Mouse (Mus musculus): ENCODE results near the gene Fank1. TPM values are rescaled to one million over a fixed set of nuclear protein-coding genes. Genes with fewer than 3 reads are reported as not detected.
A peak's percentile ranks its signal among the peaks of the same experiment; 100 is the strongest.

The Fank1 gene
- polyA plus RNA-seq, 2 experiments, result 0.30 to 0.31 TPM

GRCm38 (mm10) chr7:133781991-133782390 lies 5.3 kb downstream of the Fank1 start:
- no peak overlapping the region for H3K4me2 ChIP-seq (replicated peaks; ENCODE audit: low read depth, low read length, severe bottlenecking)
- no peaks in the 10 kb centered on the region for H3K9me3 ChIP-seq (ENCODE audit: control insufficient read depth, low read length)
- 70% methylated on average over 6 of the region's 6 CpGs for WGBS
- no peaks in the 10 kb centered on the region for H3K36me3 ChIP-seq (ENCODE audit: control insufficient read depth, insufficient read depth, low read length)
- ATAC-seq (ENCODE audit: low FRiP score, low read depth) (no peak), DNase-seq (ENCODE audit: low spot score) (no peak)
- no peak overlapping the region for H3K4me3 ChIP-seq (replicated peaks; ENCODE audit: low read length)
- peaks cover 3% of the 10 kb centered on the region; the same call in 1 of the 2 replicates for H3K4me1 ChIP-seq (ENCODE audit: control insufficient read depth, insufficient read depth, low read length)
- H3K27ac ChIP-seq (replicated peaks; ENCODE audit: low read depth, low read length), result no peak overlapping the region
- TF ChIP-seq POLR2A (IDR thresholded peaks at IDR 0.05; ENCODE audit: borderline replicate concordance, extremely low read depth, insufficient read depth, insufficient read length), result no peak
- no peak overlapping the region for H3K9ac ChIP-seq (ENCODE audit: low read depth, low read length, severe bottlenecking)
- H3K27me3 ChIP-seq (ENCODE audit: control insufficient read depth, insufficient read depth, low read length), result no peaks in the 10 kb centered on the region

DNA sequence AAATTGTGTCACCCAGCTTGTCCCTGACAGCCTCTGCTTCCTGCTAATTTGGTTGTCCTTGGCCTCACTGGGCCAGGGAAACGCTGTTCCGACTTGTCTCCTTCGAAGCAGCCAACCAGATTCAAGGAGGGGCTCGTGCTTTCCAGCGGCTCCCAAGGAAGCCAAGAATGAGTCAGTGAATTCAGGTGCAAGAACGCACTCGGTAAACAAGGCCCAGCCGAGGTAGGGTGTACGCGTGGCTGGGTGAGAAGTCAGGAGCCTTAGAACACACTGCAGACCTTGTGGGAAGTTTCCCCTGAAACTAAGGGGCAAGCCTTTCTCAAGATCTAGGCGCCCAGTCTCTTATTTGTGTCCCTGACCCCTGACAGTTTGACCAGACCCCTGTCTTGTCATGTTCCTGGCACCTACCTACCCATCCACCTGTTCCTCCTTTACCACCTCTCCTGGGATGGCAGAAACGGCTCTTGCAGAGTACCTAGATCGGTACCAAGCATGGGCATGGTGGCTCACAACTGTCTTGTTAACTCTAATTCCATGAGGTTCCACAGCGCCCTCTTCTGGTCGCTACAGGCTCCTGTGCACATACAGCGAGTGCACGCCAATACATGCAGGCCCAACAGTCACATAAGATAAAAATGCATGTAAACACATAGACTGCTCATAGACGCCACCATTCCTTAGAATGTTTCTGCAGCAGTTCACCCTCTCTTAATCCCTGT lies 6.2 kb downstream of the Fank1 start, which contains the start of gene Dhx32:
TSS of gene Dhx32 (minus strand) at position 10 of the 719 bp plus-strand sequence.
- Histone ChIP-seq H3K4me2 (replicated peaks; ENCODE audit: low read depth, low read length, severe bottlenecking) (no peak within 1 kb of the TSS), H3K4me3 (replicated peaks; ENCODE audit: low read length) (no peak within 1 kb of the TSS), H3K9ac (ENCODE audit: low read depth, low read length, severe bottlenecking) (no peak within 1 kb of the TSS), H3K36me3 (ENCODE audit: control insufficient read depth, insufficient read depth, low read length) (no peaks in the 10 kb centered on the region), H3K27me3 (ENCODE audit: control insufficient read depth, insufficient read depth, low read length) (no peaks in the 10 kb centered on the region), H3K4me1 (ENCODE audit: control insufficient read depth, insufficient read depth, low read length) (peaks cover 3% of the 10 kb centered on the region; the same call in 1 of the 2 replicates), H3K9me3 (ENCODE audit: control insufficient read depth, low read length) (no peaks in the 10 kb centered on the region), H3K27ac (replicated peaks; ENCODE audit: low read depth, low read length) (no peak within 1 kb of the TSS)
- DNase-seq (ENCODE audit: low spot score), result peak; percentile 64
- ATAC-seq (ENCODE audit: low FRiP score, low read depth), result no peak
- no peak for TF ChIP-seq POLR2A (IDR thresholded peaks at IDR 0.05; ENCODE audit: borderline replicate concordance, extremely low read depth, insufficient read depth, insufficient read length)
- 22% methylated on average over 18 of the region's 18 CpGs for whole genome bisulfite sequencing

DNA sequence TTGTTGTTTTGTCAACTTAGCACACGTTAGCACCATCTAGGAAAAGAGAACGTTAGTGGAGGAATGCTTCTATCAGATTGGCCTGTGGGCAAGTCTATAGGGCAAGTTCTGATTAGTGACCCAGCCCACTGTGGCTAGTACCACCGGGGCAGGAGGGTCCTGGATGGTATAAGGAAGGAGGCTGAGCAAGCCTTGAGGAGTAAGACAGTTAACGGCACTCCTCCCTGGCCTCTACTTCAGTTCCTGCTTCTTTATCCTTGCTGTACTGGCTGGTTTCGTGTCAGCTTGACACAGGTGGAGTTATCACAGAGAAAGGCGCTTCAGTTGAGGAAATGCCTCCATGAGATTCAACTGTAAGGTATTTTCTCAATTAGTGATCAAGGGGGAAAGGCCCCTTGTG lies 10.9 kb downstream of the Fank1 start:
- H3K9ac ChIP-seq (ENCODE audit: low read depth, low read length, severe bottlenecking), result no peak overlapping the region
- DNase-seq (ENCODE audit: low spot score) (no peak), ATAC-seq (ENCODE audit: low FRiP score, low read depth) (no peak)
- H3K9me3 ChIP-seq (ENCODE audit: control insufficient read depth, low read length), result no peaks in the 10 kb centered on the region
- H3K27me3 ChIP-seq (ENCODE audit: control insufficient read depth, insufficient read depth, low read length), result no peaks in the 10 kb centered on the region
- H3K4me1 ChIP-seq (ENCODE audit: control insufficient read depth, insufficient read depth, low read length), result peaks cover 2% of the 10 kb centered on the region; the same call in 1 of the 2 replicates
- H3K27ac ChIP-seq (replicated peaks; ENCODE audit: low read depth, low read length), result no peak overlapping the region
- H3K36me3 ChIP-seq (ENCODE audit: control insufficient read depth, insufficient read depth, low read length), result no peaks in the 10 kb centered on the region
- no peak for TF ChIP-seq POLR2A (IDR thresholded peaks at IDR 0.05; ENCODE audit: borderline replicate concordance, extremely low read depth, insufficient read depth, insufficient read length)
- WGBS, result 85% methylated on average over 6 of the region's 6 CpGs
- no peak overlapping the region for H3K4me2 ChIP-seq (replicated peaks; ENCODE audit: low read depth, low read length, severe bottlenecking)
- H3K4me3 ChIP-seq (replicated peaks; ENCODE audit: low read length), result no peak overlapping the region

DNA sequence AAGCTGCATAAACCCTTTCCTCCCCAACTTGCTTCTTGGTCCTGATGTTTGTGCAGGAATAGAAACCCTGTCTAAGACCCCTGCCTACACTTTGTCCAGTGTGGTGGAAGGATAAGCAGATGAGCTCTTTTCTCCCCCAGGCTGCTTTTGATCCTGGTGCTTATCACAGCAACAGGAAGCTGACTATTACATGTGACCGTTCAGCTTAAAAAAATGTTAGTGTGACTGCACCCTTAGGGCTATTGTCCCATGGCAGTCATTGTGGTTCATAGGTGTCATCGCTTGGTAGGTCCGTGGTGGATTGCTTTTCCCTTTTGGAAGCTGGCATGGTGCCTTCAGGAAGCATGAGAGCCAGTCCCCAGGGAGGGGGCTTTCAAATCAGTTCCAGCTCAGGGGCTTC lies 11.5 kb downstream of the Fank1 start:
- no peak for TF ChIP-seq POLR2A (IDR thresholded peaks at IDR 0.05; ENCODE audit: borderline replicate concordance, extremely low read depth, insufficient read depth, insufficient read length)
- ATAC-seq (ENCODE audit: low FRiP score, low read depth) (no peak), DNase-seq (ENCODE audit: low spot score) (no peak)
- 86% methylated on average over 3 of the region's 3 CpGs for WGBS
- Histone ChIP-seq H3K4me3 (replicated peaks; ENCODE audit: low read length) (no peak overlapping the region), H3K4me1 (ENCODE audit: control insufficient read depth, insufficient read depth, low read length) (no peaks in the 10 kb centered on the region), H3K27me3 (ENCODE audit: control insufficient read depth, insufficient read depth, low read length) (no peaks in the 10 kb centered on the region), H3K9ac (ENCODE audit: low read depth, low read length, severe bottlenecking) (no peak overlapping the region), H3K9me3 (ENCODE audit: control insufficient read depth, low read length) (no peaks in the 10 kb centered on the region), H3K27ac (replicated peaks; ENCODE audit: low read depth, low read length) (no peak overlapping the region), H3K36me3 (ENCODE audit: control insufficient read depth, insufficient read depth, low read length) (no peaks in the 10 kb centered on the region), H3K4me2 (replicated peaks; ENCODE audit: low read depth, low read length, severe bottlenecking) (no peak overlapping the region)

GRCm38 (mm10) chr7:133790171-133790570 lies 13.5 kb downstream of the Fank1 start:
- WGBS, result 67% methylated on average over 4 of the region's 4 CpGs
- DNase-seq (ENCODE audit: low spot score), result no peak

More at GRCm38 (mm10) chr7:133790171-133790570, 13.5 kb downstream of the Fank1 start:
- H3K27me3 ChIP-seq (ENCODE audit: control insufficient read depth, insufficient read depth, low read length), result no peaks in the 10 kb centered on the region
- no peak for TF ChIP-seq POLR2A (IDR thresholded peaks at IDR 0.05; ENCODE audit: borderline replicate concordance, extremely low read depth, insufficient read depth, insufficient read length)
- no peak overlapping the region for H3K9ac ChIP-seq (ENCODE audit: low read depth, low read length, severe bottlenecking)
- H3K9me3 ChIP-seq (ENCODE audit: control insufficient read depth, low read length), result no peaks in the 10 kb centered on the region
- no peak for ATAC-seq (ENCODE audit: low FRiP score, low read depth)
- no peak overlapping the region for H3K4me3 ChIP-seq (replicated peaks; ENCODE audit: low read length)
- H3K4me2 ChIP-seq (replicated peaks; ENCODE audit: low read depth, low read length, severe bottlenecking), result no peak overlapping the region
- H3K4me1 ChIP-seq (ENCODE audit: control insufficient read depth, insufficient read depth, low read length), result no peaks in the 10 kb centered on the region
- no peaks in the 10 kb centered on the region for H3K36me3 ChIP-seq (ENCODE audit: control insufficient read depth, insufficient read depth, low read length)
- no peak overlapping the region for H3K27ac ChIP-seq (replicated peaks; ENCODE audit: low read depth, low read length)
